Mouse (Mus musculus) small intestine, adult 2 months (tissue): ENCODE data around the gene Chn2.

ENCODE experiments used
- CTCF ChIP-seq: fragments of 200-500 bp; IDR thresholded peaks from 2 replicates; pipeline ENCODE4 v1.5.1; 2012; ENCODE audit warnings: low read depth, mild to moderate bottlenecking, control low read depth, inconsistent platforms, low read length, moderate library complexity, mixed read lengths; ENCODE audit not compliant: insufficient replicate concordance, insufficient read length; ENCODE audit errors: extremely low read depth
- POLR2A ChIP-seq: fragments of 200-500 bp; IDR thresholded peaks from 2 replicates; pipeline ENCODE4 v1.6.1; 2012; ENCODE audit warnings: low read depth, mild to moderate bottlenecking, control low read depth, inconsistent platforms, low read length, moderate library complexity

- no peak for TF ChIP-seq POLR2A
- no peak for TF ChIP-seq CTCF
Observed at GRCm38 (mm10) chr6:54150821-54151220, 111.5 kb downstream of the Chn2 start.
